Mouse (Mus musculus): ENCODE results near the gene Zfp341.
A peak's percentile ranks its signal among the peaks of the same experiment; 100 is the strongest.

Zfp341 gene

GRCm38 (mm10) chr2:154638521-154638920, 25.4 kb downstream of the Zfp341 start:
- DNase-seq = no peak

- DNase-seq = no peak
Observed at GRCm38 (mm10) chr2:154639115-154639514, 26.0 kb downstream of the Zfp341 start.

- no peak for DNase-seq
Observed at GRCm38 (mm10) chr2:154641176-154641575, 28.1 kb downstream of the Zfp341 start.

GRCm38 (mm10) chr2:154642005-154642459, 28.9 kb downstream of the Zfp341 start:
- DNase-seq = no peak

GRCm38 (mm10) chr2:154642712-154643385, 29.8 kb downstream of the Zfp341 start:
- DNase-seq = no peak

- DNase-seq = no peak
Observed at GRCm38 (mm10) chr2:154646634-154647033, 33.5 kb downstream of the Zfp341 start.

GRCm38 (mm10) chr2:154648086-154648485, 35.0 kb downstream of the Zfp341 start:
- DNase-seq = no peak

- no peak for DNase-seq
Observed at GRCm38 (mm10) chr2:154650404-154650803, 37.3 kb downstream of the Zfp341 start.

GRCm38 (mm10) chr2:154651363-154651762, 38.3 kb downstream of the Zfp341 start, which contains the start of gene Chmp4b:
Gene Chmp4b, plus strand, starts transcription at chr2:154651705.
- DNase-seq = no peak

- DNase-seq = no peak
Observed at GRCm38 (mm10) chr2:154654976-154655375, 41.9 kb downstream of the Zfp341 start.

GRCm38 (mm10) chr2:154655878-154656414, 42.8 kb downstream of the Zfp341 start:
- no peak for DNase-seq

GRCm38 (mm10) chr2:154656710-154657485, 43.8 kb downstream of the Zfp341 start:
- peak; percentile 97 for DNase-seq

- no peak for DNase-seq
Observed at GRCm38 (mm10) chr2:154657486-154658237, 44.6 kb downstream of the Zfp341 start.

GRCm38 (mm10) chr2:154659070-154659469, 46.0 kb downstream of the Zfp341 start:
- no peak for DNase-seq

GRCm38 (mm10) chr2:154659531-154660074, 46.5 kb downstream of the Zfp341 start:
- DNase-seq = no peak

- DNase-seq = no peak
Observed at GRCm38 (mm10) chr2:154668680-154669079, 55.6 kb downstream of the Zfp341 start.

- DNase-seq = no peak
Observed at GRCm38 (mm10) chr2:154670106-154670505, 57.0 kb downstream of the Zfp341 start.

GRCm38 (mm10) chr2:154670741-154671140, 57.6 kb downstream of the Zfp341 start:
- DNase-seq = no peak

- DNase-seq = no peak
Observed at GRCm38 (mm10) chr2:154674008-154674407, 60.9 kb downstream of the Zfp341 start.

- DNase-seq = peak; percentile 59
Observed at GRCm38 (mm10) chr2:154676653-154677609, 63.8 kb downstream of the Zfp341 start.

GRCm38 (mm10) chr2:154677651-154678139, 64.6 kb downstream of the Zfp341 start:
- DNase-seq = peak; percentile 62

All from cerebellum, adult 11-12 months (tissue).